Mouse (Mus musculus): ENCODE measurements around the gene 4922502D21Rik. TPM values are rescaled to one million over a fixed set of nuclear protein-coding genes. Genes with fewer than 3 reads are reported as not detected.

Gene 4922502D21Rik
- not detected for polyA plus RNA-seq (2014; fragmentation: Illumina TruSeq; extraction: RNeasy Lipid Tissue Mini Kit (QIAGEN cat#74804); ENCODE audit: low read depth, low replicate concordance)

DNA sequence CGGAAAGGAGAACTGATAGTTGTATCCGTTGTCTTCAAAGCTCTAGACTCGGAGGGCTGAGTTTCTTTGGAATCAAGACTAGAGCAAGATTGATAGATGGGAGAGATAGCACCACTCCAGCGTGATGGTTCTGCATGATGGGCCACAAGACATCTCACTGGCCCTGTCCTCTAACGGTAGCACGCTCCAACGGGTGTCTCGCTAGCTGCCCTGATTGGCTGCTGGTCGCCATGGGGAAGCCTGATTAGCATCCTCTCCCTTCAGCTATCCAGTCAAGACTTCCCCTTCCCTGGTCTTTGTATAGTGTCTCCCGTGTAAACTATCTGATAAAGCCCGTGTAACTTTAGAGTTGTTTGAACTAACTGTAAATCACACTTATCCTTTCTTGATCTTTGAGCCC is at the start of gene 4922502D21Rik:
4922502D21Rik (minus strand) TSS at position 187 of the 400 bp plus-strand sequence.

DNA sequence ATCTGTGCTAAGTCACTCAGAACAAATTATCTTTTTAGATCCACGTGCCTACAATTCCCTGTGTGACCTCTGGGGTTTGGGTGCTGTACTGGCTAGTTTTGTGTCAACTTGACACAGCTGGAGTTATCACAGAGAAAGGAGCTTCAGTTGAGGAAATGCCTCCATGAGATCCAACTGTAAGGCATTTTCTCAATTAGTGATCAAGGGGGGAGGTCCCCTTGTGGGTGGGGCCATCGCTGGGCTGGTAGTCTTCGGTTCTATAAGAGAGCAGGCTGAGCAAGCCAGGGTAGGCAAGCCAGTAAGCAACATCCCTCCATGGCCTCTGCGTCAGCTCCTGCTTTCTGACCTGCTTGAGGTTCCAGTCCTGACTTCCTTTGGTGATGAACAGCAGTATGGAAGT is 10.8 kb upstream of the 4922502D21Rik start, which contains the start of gene Clec12a:
Clec12a (plus strand) TSS at position 301 of the 400 bp plus-strand sequence.

DNA sequence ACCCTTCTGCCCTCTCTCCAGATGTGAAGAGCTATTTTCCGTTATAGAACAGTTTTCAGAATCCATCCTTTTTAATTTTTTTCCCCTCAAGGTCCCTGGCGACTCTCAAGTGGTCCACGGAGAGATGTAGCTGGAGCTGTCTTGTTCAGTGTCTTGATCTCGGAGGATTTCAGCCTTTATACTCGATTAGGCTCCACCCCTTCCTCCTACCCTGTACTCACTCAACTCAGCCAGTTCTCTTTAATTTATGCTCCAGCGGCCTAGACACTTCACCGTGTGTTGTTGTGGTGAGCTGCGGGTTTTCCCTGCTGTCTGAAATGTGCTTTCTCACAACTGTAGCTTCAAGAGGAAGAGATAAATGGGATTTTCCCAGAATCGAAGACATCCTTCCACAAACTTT is 56.4 kb downstream of the 4922502D21Rik start, which contains the start of gene Cd69:
Cd69 (minus strand) TSS at position 217 of the 400 bp plus-strand sequence.

Other genes with a start within 250 kb of the 4922502D21Rik start
- gene Clec2e, start 230.9 kb downstream of the 4922502D21Rik start, polyA plus RNA-seq (2014; fragmentation: Illumina TruSeq; extraction: RNeasy Lipid Tissue Mini Kit (QIAGEN cat#74804); ENCODE audit: low read depth, low replicate concordance): not detected
- gene Clec2d, start 151.2 kb downstream of the 4922502D21Rik start, polyA plus RNA-seq (2014; fragmentation: Illumina TruSeq; extraction: RNeasy Lipid Tissue Mini Kit (QIAGEN cat#74804); ENCODE audit: low read depth, low replicate concordance): 74.3 TPM
- 0.87 TPM for gene Cd69, start 56.4 kb downstream of the 4922502D21Rik start, polyA plus RNA-seq (2014; fragmentation: Illumina TruSeq; extraction: RNeasy Lipid Tissue Mini Kit (QIAGEN cat#74804); ENCODE audit: low read depth, low replicate concordance)
- 5.4 TPM for gene Clec12a, start 10.9 kb upstream of the 4922502D21Rik start, polyA plus RNA-seq (2014; fragmentation: Illumina TruSeq; extraction: RNeasy Lipid Tissue Mini Kit (QIAGEN cat#74804); ENCODE audit: low read depth, low replicate concordance)
- gene Clec12b, start 54.1 kb upstream of the 4922502D21Rik start, polyA plus RNA-seq (2014; fragmentation: Illumina TruSeq; extraction: RNeasy Lipid Tissue Mini Kit (QIAGEN cat#74804); ENCODE audit: low read depth, low replicate concordance): not detected
- 2.6 TPM for gene Clec1b, start 65.5 kb upstream of the 4922502D21Rik start, polyA plus RNA-seq (2014; fragmentation: Illumina TruSeq; extraction: RNeasy Lipid Tissue Mini Kit (QIAGEN cat#74804); ENCODE audit: low read depth, low replicate concordance)
- 0.64 TPM for gene Clec9a, start 77.1 kb upstream of the 4922502D21Rik start, polyA plus RNA-seq (2014; fragmentation: Illumina TruSeq; extraction: RNeasy Lipid Tissue Mini Kit (QIAGEN cat#74804); ENCODE audit: low read depth, low replicate concordance)
- 16.1 TPM for gene Clec1a, start 120.2 kb upstream of the 4922502D21Rik start, polyA plus RNA-seq (2014; fragmentation: Illumina TruSeq; extraction: RNeasy Lipid Tissue Mini Kit (QIAGEN cat#74804); ENCODE audit: low read depth, low replicate concordance)
- 0.41 TPM for gene Olr1, start 175.4 kb upstream of the 4922502D21Rik start, polyA plus RNA-seq (2014; fragmentation: Illumina TruSeq; extraction: RNeasy Lipid Tissue Mini Kit (QIAGEN cat#74804); ENCODE audit: low read depth, low replicate concordance)
- not detected for gene Tmem52b, start 180.8 kb upstream of the 4922502D21Rik start, polyA plus RNA-seq (2014; fragmentation: Illumina TruSeq; extraction: RNeasy Lipid Tissue Mini Kit (QIAGEN cat#74804); ENCODE audit: low read depth, low replicate concordance)
- gene Gabarapl1, start 201.4 kb upstream of the 4922502D21Rik start, polyA plus RNA-seq (2014; fragmentation: Illumina TruSeq; extraction: RNeasy Lipid Tissue Mini Kit (QIAGEN cat#74804); ENCODE audit: low read depth, low replicate concordance): 79.3 TPM
- 0.52 TPM for gene Klre1, start 246.1 kb upstream of the 4922502D21Rik start, polyA plus RNA-seq (2014; fragmentation: Illumina TruSeq; extraction: RNeasy Lipid Tissue Mini Kit (QIAGEN cat#74804); ENCODE audit: low read depth, low replicate concordance)